Comparison of ENCODE assay signal across 8 mouse cellular contexts in the genomic region with DNA sequence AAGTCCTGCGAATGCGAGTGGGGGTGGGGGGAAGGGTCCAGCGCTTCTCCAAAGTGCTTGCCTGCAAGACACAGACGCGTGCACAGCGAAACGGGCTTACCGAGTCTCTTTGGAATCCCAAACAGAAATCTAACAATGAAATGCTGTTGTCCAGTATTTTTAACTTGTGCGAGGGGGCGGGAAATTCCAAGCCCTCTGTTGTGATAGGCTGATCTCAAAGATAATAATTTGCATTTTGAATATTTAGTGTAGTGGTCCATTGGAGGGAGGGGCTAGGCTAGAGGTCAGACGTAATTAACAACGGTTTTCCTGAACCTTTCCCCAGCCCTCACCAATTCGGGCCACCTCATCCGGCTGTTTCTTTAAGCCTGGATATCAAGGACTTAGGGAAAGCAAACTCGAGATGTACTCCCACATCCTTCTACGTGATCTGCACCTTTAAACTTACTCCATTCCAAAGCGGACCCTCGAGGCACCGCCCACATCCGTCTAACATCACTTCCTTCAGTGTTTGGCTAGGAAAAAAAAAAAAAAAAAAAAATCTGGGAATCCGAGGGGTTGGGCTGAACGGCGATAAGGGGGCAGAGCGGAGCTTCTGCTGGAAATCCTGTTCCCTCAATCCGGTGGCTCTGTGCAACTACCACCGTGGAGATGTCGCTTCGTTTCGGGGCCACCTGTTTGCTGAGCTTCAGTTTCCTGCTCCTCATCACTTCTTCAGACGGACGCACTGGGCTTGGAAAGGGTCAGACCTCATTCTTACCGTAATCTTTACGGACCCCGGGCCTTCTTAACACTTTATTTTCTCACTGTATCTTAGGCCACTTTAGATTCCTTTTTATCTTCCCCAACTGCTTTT. TPM values are rescaled to one million over a fixed set of nuclear protein-coding genes. Genes with fewer than 3 reads are reported as not detected.
A peak's percentile ranks its signal among the peaks of the same experiment; 100 is the strongest.
DNase-seq lines count a peak whose midpoint lies in the region; ATAC-seq and TF ChIP-seq lines count a peak whose summit lies in the region.

A gene (plus strand): TSS at position 487 of the 856 bp plus-strand sequence.

- peaks cover 0 to 8% of the 10 kb centered on the region in 2 experiments; a peak in 1 of 4 replicates for H3K4me1 ChIP-seq in ES-E14 (ENCODE audit: control insufficient read depth in 2 of 2, insufficient read depth in 2 of 2, low read length in 2 of 2, poor library complexity in 1 of 2)
- H3K4me1 ChIP-seq in forebrain, embryonic 14.5 days (ENCODE audit: control insufficient read depth, insufficient read depth, low read length), result peaks cover 30% of the 10 kb centered on the region
- peaks cover 47% of the 10 kb centered on the region for H3K4me1 ChIP-seq in neural tube, embryonic 15.5 days

- H3K36me3 ChIP-seq in ES-E14 (ENCODE audit: control insufficient read depth, insufficient read depth, low read length, poor library complexity, severe bottlenecking), result no peaks in the 10 kb centered on the region
- H3K36me3 ChIP-seq in forebrain, embryonic 14.5 days (ENCODE audit: control insufficient read depth, insufficient read depth, low read length), result peaks cover 10% of the 10 kb centered on the region
- peaks cover 5% of the 10 kb centered on the region; the same call in 1 of the 2 replicates for H3K36me3 ChIP-seq in neural tube, embryonic 15.5 days

- intact Hi-C loops in heart, postnatal 14 days (cut with DNase I), result loop anchor here (5.0 kb wide), 1 partner anchor 52 kb away; a partner anchor contains a TSS

- in situ Hi-C loops in ES-E14 (cut with MboI; ENCODE audit: low sequenced_read_pairs in 2 of 2, unreplicated experiment in 2 of 2), result no loop called here

- DNase-seq in ES-E14 (ENCODE audit: low read depth, low spot score), result peak; percentile 90
- peak; percentile 75 for DNase-seq in cerebellum, adult 11 months
- DNase-seq in forebrain, embryonic 14.5 days (ENCODE audit: low spot score), result peak; percentile 98
- peak; percentile 82 to 83 for DNase-seq in heart, postnatal 14 days
- DNase-seq in layer of hippocampus, adult 11-12 months (ENCODE audit: low spot score), result peak; percentile 87
- peak; percentile 91 for DNase-seq in lung, adult 18-20 months
- DNase-seq in testis, postnatal 14 days (ENCODE audit: low spot score), result peak; percentile 85

- peak within 1 kb of the TSS; percentile 67 for H3K4me2 ChIP-seq in forebrain, embryonic 14.5 days (ENCODE audit: low read length)
- H3K4me2 ChIP-seq in neural tube, embryonic 15.5 days, result peak within 1 kb of the TSS; percentile 66

- under 1% methylated on average over 34 of the region's 34 CpGs for WGBS in forebrain, embryonic 14.5 days
- WGBS in neural tube, embryonic 15.5 days, result under 1% methylated on average over 34 of the region's 34 CpGs

- no peaks in the 10 kb centered on the region for H3K27me3 ChIP-seq in forebrain, embryonic 14.5 days (replicated peaks; ENCODE audit: control insufficient read depth, insufficient read depth, low read length)
- H3K27me3 ChIP-seq in neural tube, embryonic 15.5 days (replicated peaks), result no peaks in the 10 kb centered on the region

- H3K4me3 ChIP-seq in ES-E14 (ENCODE audit: insufficient read depth in 1 of 2, low read depth in 1 of 2, low read length in 2 of 2, poor library complexity in 1 of 2, severe bottlenecking in 1 of 2), result peak within 1 kb of the TSS; percentile 94 to 97
- H3K4me3 ChIP-seq in forebrain, embryonic 14.5 days (ENCODE audit: low read depth, low read length), result peak within 1 kb of the TSS; percentile 94
- peak within 1 kb of the TSS; percentile 74 for H3K4me3 ChIP-seq in neural tube, embryonic 15.5 days (replicated peaks)

- H3K9me3 ChIP-seq in ES-E14 (ENCODE audit: control insufficient read depth, insufficient read depth, low read depth, low read length), result no peaks in the 10 kb centered on the region
- H3K9me3 ChIP-seq in forebrain, embryonic 14.5 days (replicated peaks; ENCODE audit: control insufficient read depth, low read length), result no peaks in the 10 kb centered on the region
- H3K9me3 ChIP-seq in neural tube, embryonic 15.5 days (replicated peaks), result no peaks in the 10 kb centered on the region

- peak; percentile 79 for ATAC-seq in forebrain, embryonic 14.5 days
- ATAC-seq in neural tube, embryonic 15.5 days (ENCODE audit: low FRiP score), result peak; percentile 84

- H3K9ac ChIP-seq in ES-E14 (ENCODE audit: insufficient read depth, low read depth, low read length, poor library complexity, severe bottlenecking), result peak within 1 kb of the TSS; percentile 94
- H3K9ac ChIP-seq in forebrain, embryonic 14.5 days (ENCODE audit: low read length), result peak within 1 kb of the TSS; percentile 100
- H3K9ac ChIP-seq in neural tube, embryonic 15.5 days (replicated peaks), result peak within 1 kb of the TSS; percentile 96

- H3K27ac ChIP-seq in ES-E14 (ENCODE audit: insufficient read depth, low read depth, low read length, poor library complexity, severe bottlenecking), result peak within 1 kb of the TSS; percentile 91
- H3K27ac ChIP-seq in forebrain, embryonic 14.5 days (ENCODE audit: low read depth, low read length), result peak within 1 kb of the TSS; percentile 96
- H3K27ac ChIP-seq in neural tube, embryonic 15.5 days (replicated peaks), result peak within 1 kb of the TSS; percentile 99

TF ChIP-seq in ES-E14, 5 proteins besides CTCF, POLR2A, EP300 and RAD21:
- TF ChIP-seq HCFC1 (IDR thresholded peaks at IDR 0.05; ENCODE audit: borderline replicate concordance, insufficient read depth, low read length), result no peak
- no peak for TF ChIP-seq ZC3H11A (IDR thresholded peaks at IDR 0.05; ENCODE audit: borderline replicate concordance, low read depth, low read length)
- peak; percentile 99 for TF ChIP-seq ZNF384 (IDR thresholded peaks at IDR 0.05; ENCODE audit: low read depth, low read length)
- no peak; the same call in 1 of the 2 replicates for TF ChIP-seq CHD2 (IDR thresholded peaks at IDR 0.05; ENCODE audit: low read depth, low read length)
- 0 out of 2 replicates have a peak, but pooled peaks have one; percentile 40 for TF ChIP-seq MAFK (IDR thresholded peaks at IDR 0.05; ENCODE audit: insufficient read depth, low read depth, low read length)

RNA-seq across cellular contexts. Expression of the gene that starts here (rescaled TPM):
- 65.1 and 91.4 TPM in 2 replicates for total RNA-seq in ES-E14 (2012; rRNA removed)
- 92.3 and 94.3 TPM in 2 replicates for polyA plus RNA-seq in forebrain, embryonic 14.5 days (2014; fragmentation: Nextera tagmentation; extraction: Ambion mirVana)
- total RNA-seq in heart, postnatal 14 days (2021), result 10 to 100 TPM; 30.4 to 38.0 TPM
- polyA plus RNA-seq in neural tube, embryonic 15.5 days (2015; fragmentation: Nextera tagmentation; extraction: Ambion mirVana), result 72.7 and 77.8 TPM in 2 replicates

Comparison
In these comparisons a context has a peak if more than half of its experiments do, and no peak if none do; other contexts are left out.
1. Peak in every context shown above with its lines: DNase-seq, ATAC-seq, H3K4me3 ChIP-seq and H3K27ac ChIP-seq.